Mouse (Mus musculus) inflammation-experienced regulatory T-cells (primary cell): ENCODE results near the gene Zscan4-ps1. TPM values are rescaled to one million over a fixed set of nuclear protein-coding genes. Genes with fewer than 3 reads are reported as not detected.

Experiments
- polyA plus RNA-seq, 2 experiments: library from polyadenylated mRNA; unstranded; fragments of 100-300 nt; shearing (Covaris generic); gene quantifications; one replicate each; pipeline ENCODE4 v1.2.1; 2017

Gene Zscan4-ps1
- polyA plus RNA-seq, result under 1 TPM in 1 of 2 experiments, not detected in 1; 0.14 TPM

DNA sequence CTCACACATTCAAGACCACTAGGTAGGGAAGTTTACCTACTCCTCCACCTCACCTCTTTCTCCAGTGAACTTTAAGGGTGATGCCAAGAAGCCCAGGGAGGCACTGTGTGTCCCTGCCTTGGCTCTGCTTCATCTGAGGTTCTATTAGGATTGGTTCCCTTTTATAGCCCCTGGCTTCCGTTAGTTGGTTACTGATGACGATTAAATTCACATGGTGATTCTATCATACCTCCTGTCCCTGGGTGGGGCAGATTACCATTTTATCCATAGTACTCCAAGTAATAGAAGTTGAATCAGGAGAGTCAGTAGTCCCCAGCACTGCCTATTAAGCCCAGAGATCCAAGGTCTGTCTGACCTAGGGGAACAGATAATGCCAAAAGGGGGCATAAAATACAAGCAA lies at the start of gene Zscan4-ps1:
Gene Zscan4-ps1, minus strand, starts transcription at position 101 of the 400 bp plus-strand sequence.

Other genes with a start within 250 kb of the Zscan4-ps1 start
- gene Zscan4b, start 164.6 kb downstream of the Zscan4-ps1 start, polyA plus RNA-seq, result not detected
- under 1 TPM; 0.08 to 0.43 TPM for gene Zscan4c, start 63.9 kb downstream of the Zscan4-ps1 start, polyA plus RNA-seq
- gene Zscan4d, start 96.5 kb upstream of the Zscan4-ps1 start, polyA plus RNA-seq, result under 1 TPM in 1 of 2 experiments, not detected in 1; 0.61 TPM
- under 1 TPM in 1 of 2 experiments, not detected in 1; 0.16 TPM for gene Zscan4e, start 241.0 kb upstream of the Zscan4-ps1 start, polyA plus RNA-seq